Comparison of ENCODE assay signal across 9 mouse cellular contexts in genomic region chr12:83213879-83214341, GRCm38 (mm10).
DNase-seq lines count a peak whose midpoint lies in the region; ATAC-seq lines count a peak whose summit lies in the region.
"Had no signal": no experiment of that assay in that cellular context is flagged by ENCODE, and none has a peak within 500 bp of the region (broad histone marks: within the 10 kb centered on the region; RNA-seq: fewer than 3 reads in every experiment).

No protein-coding gene starts in this region.

- H3K36me3 ChIP-seq in kidney, embryonic 16.5 days (ENCODE audit: insufficient read depth, low read length): no peaks in the 10 kb centered on the region

- peaks cover 25% of the 10 kb centered on the region for H3K4me1 ChIP-seq in kidney, embryonic 16.5 days (ENCODE audit: insufficient read depth, low read length)

- H3K27me3 ChIP-seq in kidney, embryonic 16.5 days (ENCODE audit: insufficient read depth, low read length): no peaks in the 10 kb centered on the region

- 20% methylated on average over 6 of the region's 6 CpGs for WGBS in kidney, embryonic 16.5 days

- H3K4me2 ChIP-seq in kidney, embryonic 16.5 days (replicated peaks; ENCODE audit: low read depth, low read length): no peak overlapping the region

- H3K9me3 ChIP-seq in kidney, embryonic 16.5 days (ENCODE audit: low read length): no peaks in the 10 kb centered on the region

- peak; percentile 66; the same call in 1 of the 2 replicates for ATAC-seq in kidney, embryonic 16.5 days (ENCODE audit: low FRiP score, low TSS enrichment)
- ATAC-seq in megakaryocyte, adult 5-6 weeks (ENCODE audit: poor library complexity, severe bottlenecking): no peak

- H3K27ac ChIP-seq in kidney, embryonic 16.5 days (ENCODE audit: low read length): no peak overlapping the region
- H3K27ac ChIP-seq: macrophage had no signal

- H3K4me3 ChIP-seq in kidney, embryonic 16.5 days (ENCODE audit: low read length): no peak overlapping the region

- no peak for DNase-seq in kidney, adult 8-10 months
- peak; percentile 35 for DNase-seq in cerebellum, adult 11 months
- peak; percentile 67 to 70 for DNase-seq in cerebellum, postnatal 10 days
- DNase-seq in kidney, postnatal 4 days: peak; percentile 39 to 46
- DNase-seq in frontal cortex, adult 2 months (ENCODE audit: extremely low spot score in 1 of 2, low spot score in 1 of 2): no peak
- no peak for DNase-seq in testis, postnatal 10 days (ENCODE audit: low spot score)

- H3K9ac ChIP-seq in kidney, embryonic 16.5 days (replicated peaks; ENCODE audit: low read length): peak overlapping the region; percentile 17; the same call in 1 of the 2 replicates

Comparison
In these comparisons a context has a peak if more than half of its experiments do, and no peak if none do; other contexts are left out.
1. DNase-seq: peak in cerebellum, adult 11 months (single experiment), cerebellum, postnatal 10 days (2 of 2) and kidney, postnatal 4 days (2 of 2); none in kidney, adult 8-10 months (0 of 2), frontal cortex, adult 2 months (0 of 2) and testis, postnatal 10 days (single experiment).